Mouse (Mus musculus) olfactory bulb, adult 2 months (tissue): ENCODE measurements at regions not wholly inside any gene's neighbourhood (a gene's known extent, or its start where the extent isn't known, plus 50 kb on each side); places are given as distances from the start of the nearest gene placed in this dataset.

ENCODE experiments used
- CTCF ChIP-seq: fragments of 200-500 bp; IDR thresholded peaks from 2 replicates; pipeline ENCODE4 v1.5.1; 2012; ENCODE audit warnings: low read depth, mild to moderate bottlenecking, low read length, moderate library complexity; ENCODE audit not compliant: insufficient read depth
- POLR2A ChIP-seq: fragments of 200-500 bp; IDR thresholded peaks from 2 replicates; pipeline ENCODE4 v1.6.1; 2012; ENCODE audit warnings: mild to moderate bottlenecking, low read depth, low read length, moderate library complexity; ENCODE audit not compliant: insufficient read depth

DNA sequence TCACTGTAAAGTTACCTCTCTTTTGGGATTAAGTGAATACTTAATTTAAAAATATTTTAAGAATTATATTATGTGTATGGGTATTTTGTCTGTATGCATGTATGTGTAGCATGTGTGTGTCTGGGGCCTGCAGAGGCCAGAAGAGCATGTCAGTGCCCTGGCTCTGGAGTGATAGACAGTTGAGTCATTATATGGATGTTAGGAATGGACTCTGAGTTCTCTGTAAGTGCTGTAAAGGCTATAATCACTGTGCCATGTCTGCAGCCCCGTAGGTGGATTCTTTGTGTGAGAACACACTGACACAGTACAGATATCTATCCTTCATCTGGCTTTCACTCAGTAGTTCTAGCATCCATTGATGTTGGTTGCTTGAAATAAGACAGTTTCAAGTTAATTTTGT lies 2292.7 kb downstream of the 4930444P10Rik start:
- no peak for TF ChIP-seq CTCF
- TF ChIP-seq POLR2A = no peak
